Mouse (Mus musculus): Measurements from ENCODE around the gene Chpf2. TPM values are rescaled to one million over a fixed set of nuclear protein-coding genes. Genes with fewer than 3 reads are reported as not detected.

The Chpf2 gene
- polyA plus RNA-seq, 1 experiment from 2014 or later: 23.1 TPM

GRCm38 (mm10) chr5:24612302-24612649 lies 25.7 kb downstream of the Chpf2 start:
- Histone ChIP-seq H3K9me3 (replicated peaks) (no peaks in the 10 kb centered on the region), H3K4me2 (replicated peaks) (no peak overlapping the region), H3K27ac (peak overlapping the region; percentile 9; the same call in 1 of the 2 replicates), H3K36me3 (no peaks in the 10 kb centered on the region), H3K4me3 (no peak overlapping the region), H3K27me3 (peaks cover 4% of the 10 kb centered on the region; the same call in 1 of the 2 replicates), H3K9ac (no peak overlapping the region; the same call in 1 of the 2 replicates), H3K4me1 (peaks cover 21% of the 10 kb centered on the region)
- peak; percentile 32; the same call in 1 of the 2 replicates for ATAC-seq (ENCODE audit: low FRiP score)
- WGBS: 74% methylated on average over 5 of the region's 5 CpGs

- H3K27ac ChIP-seq: no peak overlapping the region
- no peak for ATAC-seq (ENCODE audit: low FRiP score)
- no peak overlapping the region for H3K4me2 ChIP-seq (replicated peaks)
- peaks cover 14% of the 10 kb centered on the region for H3K4me1 ChIP-seq
- no peaks in the 10 kb centered on the region for H3K9me3 ChIP-seq (replicated peaks)
- H3K4me3 ChIP-seq: no peak overlapping the region
- no peaks in the 10 kb centered on the region for H3K36me3 ChIP-seq
- no peak overlapping the region for H3K9ac ChIP-seq
- H3K27me3 ChIP-seq: no peaks in the 10 kb centered on the region
- WGBS: 56% methylated on average over 6 of the region's 6 CpGs
Measured at GRCm38 (mm10) chr5:24615097-24615496, 28.6 kb downstream of the Chpf2 start.

- WGBS: 78% methylated on average over 3 of the region's 3 CpGs
- H3K4me3 ChIP-seq: no peak overlapping the region
- no peak overlapping the region for H3K4me2 ChIP-seq (replicated peaks)
- no peak overlapping the region for H3K27ac ChIP-seq
- H3K27me3 ChIP-seq: peaks cover 25% of the 10 kb centered on the region
- peaks cover 6% of the 10 kb centered on the region for H3K4me1 ChIP-seq
- H3K36me3 ChIP-seq: no peaks in the 10 kb centered on the region
- H3K9me3 ChIP-seq (replicated peaks): no peaks in the 10 kb centered on the region
- ATAC-seq (ENCODE audit: low FRiP score): no peak
- no peak overlapping the region for H3K9ac ChIP-seq
Measured at GRCm38 (mm10) chr5:24618921-24619320, 32.4 kb downstream of the Chpf2 start.

GRCm38 (mm10) chr5:24620116-24620515 lies 33.6 kb downstream of the Chpf2 start:
- Histone ChIP-seq H3K4me1 (peaks cover 18% of the 10 kb centered on the region), H3K4me3 (no peak overlapping the region), H3K27me3 (peaks cover 27% of the 10 kb centered on the region), H3K27ac (no peak overlapping the region), H3K9ac (no peak overlapping the region), H3K36me3 (no peaks in the 10 kb centered on the region), H3K4me2 (replicated peaks) (no peak overlapping the region), H3K9me3 (replicated peaks) (no peaks in the 10 kb centered on the region)
- 80% methylated on average over 8 of the region's 8 CpGs for WGBS
- no peak for ATAC-seq (ENCODE audit: low FRiP score)

- Histone ChIP-seq H3K4me3 (no peak overlapping the region), H3K27me3 (peaks cover 30% of the 10 kb centered on the region), H3K4me2 (replicated peaks) (no peak overlapping the region), H3K9me3 (replicated peaks) (no peaks in the 10 kb centered on the region), H3K36me3 (no peaks in the 10 kb centered on the region), H3K27ac (no peak overlapping the region), H3K4me1 (peaks cover 18% of the 10 kb centered on the region), H3K9ac (no peak overlapping the region)
- WGBS: 70% methylated on average over 8 of the region's 8 CpGs
- no peak for ATAC-seq (ENCODE audit: low FRiP score)
Measured at GRCm38 (mm10) chr5:24620626-24621025, 34.1 kb downstream of the Chpf2 start.

GRCm38 (mm10) chr5:24622386-24623040 lies 36.0 kb downstream of the Chpf2 start:
- no peak overlapping the region for H3K4me2 ChIP-seq (replicated peaks)

GRCm38 (mm10) chr5:24623041-24623985 lies 36.8 kb downstream of the Chpf2 start:
- H3K36me3 ChIP-seq: no peaks in the 10 kb centered on the region
- no peak overlapping the region for H3K27ac ChIP-seq
- H3K9ac ChIP-seq: peak overlapping the region; percentile 84
- no peaks in the 10 kb centered on the region for H3K9me3 ChIP-seq (replicated peaks)
- H3K4me3 ChIP-seq: peak overlapping the region; percentile 62
- H3K4me1 ChIP-seq: peaks cover 18% of the 10 kb centered on the region
- 51% methylated on average over 8 of the region's 8 CpGs for WGBS
- H3K4me2 ChIP-seq (replicated peaks): peak overlapping the region; percentile 89
- ATAC-seq (ENCODE audit: low FRiP score): no peak
- peaks cover 33% of the 10 kb centered on the region for H3K27me3 ChIP-seq

More at GRCm38 (mm10) chr5:24622386-24623040, 36.0 kb downstream of the Chpf2 start:
- Histone ChIP-seq H3K27me3 (peaks cover 33% of the 10 kb centered on the region), H3K9me3 (replicated peaks) (no peaks in the 10 kb centered on the region), H3K9ac (no peak overlapping the region), H3K4me3 (no peak overlapping the region), H3K4me1 (peaks cover 18% of the 10 kb centered on the region), H3K27ac (no peak overlapping the region), H3K36me3 (no peaks in the 10 kb centered on the region)
- no peak for ATAC-seq (ENCODE audit: low FRiP score)
- WGBS: 69% methylated on average over 7 of the region's 7 CpGs

GRCm38 (mm10) chr5:24623986-24624821 lies 37.7 kb downstream of the Chpf2 start, which contains the start of gene Smarcd3:
Smarcd3 (minus strand) TSS chr5:24624411.
- peak within 1 kb of the TSS; percentile 62 for H3K4me3 ChIP-seq
- peaks cover 18% of the 10 kb centered on the region for H3K4me1 ChIP-seq
- 0 out of 2 replicates have a peak within 1 kb of the TSS, but pooled peaks have one; percentile 17 for H3K27ac ChIP-seq
- peak; percentile 82 for ATAC-seq (ENCODE audit: low FRiP score)
- H3K27me3 ChIP-seq: peaks cover 33% of the 10 kb centered on the region
- H3K36me3 ChIP-seq: no peaks in the 10 kb centered on the region
- 3% methylated on average over 36 of the region's 37 CpGs for WGBS
- H3K9me3 ChIP-seq (replicated peaks): no peaks in the 10 kb centered on the region
- H3K9ac ChIP-seq: peak within 1 kb of the TSS; percentile 84
- peak within 1 kb of the TSS; percentile 89 for H3K4me2 ChIP-seq (replicated peaks)

GRCm38 (mm10) chr5:24624822-24625120 lies 38.2 kb downstream of the Chpf2 start:
- Histone ChIP-seq H3K4me1 (peaks cover 18% of the 10 kb centered on the region), H3K4me2 (replicated peaks) (peak overlapping the region; percentile 89), H3K27ac (no peak overlapping the region), H3K9me3 (replicated peaks) (no peaks in the 10 kb centered on the region), H3K36me3 (no peaks in the 10 kb centered on the region), H3K9ac (peak overlapping the region; percentile 84), H3K4me3 (peak overlapping the region; percentile 62), H3K27me3 (peaks cover 33% of the 10 kb centered on the region)
- WGBS: 38% methylated on average over 4 of the region's 4 CpGs
- ATAC-seq (ENCODE audit: low FRiP score): 0 out of 2 replicates have a peak, but pooled peaks have one; percentile 14

GRCm38 (mm10) chr5:24629712-24630111 lies 43.2 kb downstream of the Chpf2 start:
- Histone ChIP-seq H3K9ac (no peak overlapping the region), H3K27me3 (0 out of 2 replicates have a peak, but pooled peaks cover 6% of the 10 kb centered on the region), H3K36me3 (no peaks in the 10 kb centered on the region), H3K27ac (no peak overlapping the region), H3K9me3 (replicated peaks) (no peaks in the 10 kb centered on the region), H3K4me2 (replicated peaks) (no peak overlapping the region), H3K4me1 (peaks cover 4% of the 10 kb centered on the region; the same call in 1 of the 2 replicates), H3K4me3 (no peak overlapping the region)
- no peak for ATAC-seq (ENCODE audit: low FRiP score)
- 75% methylated on average over 3 of the region's 3 CpGs for WGBS

GRCm38 (mm10) chr5:24635093-24635492 lies 48.6 kb downstream of the Chpf2 start:
- Histone ChIP-seq H3K9me3 (replicated peaks) (no peaks in the 10 kb centered on the region), H3K27ac (no peak overlapping the region), H3K27me3 (no peaks in the 10 kb centered on the region), H3K4me2 (replicated peaks) (no peak overlapping the region), H3K4me1 (peaks cover 9% of the 10 kb centered on the region), H3K4me3 (no peak overlapping the region), H3K9ac (no peak overlapping the region), H3K36me3 (no peaks in the 10 kb centered on the region)
- 41% methylated on average over 1 of the region's 1 CpGs for WGBS
- ATAC-seq (ENCODE audit: low FRiP score): no peak

Data from hindbrain, embryonic 12.5 days (tissue).